Mouse (Mus musculus) stomach, postnatal 0 days (tissue): ENCODE data around the gene Mmgt2. TPM values are rescaled to one million over a fixed set of nuclear protein-coding genes. Genes with fewer than 3 reads are reported as not detected.

Experiments used
- ATAC-seq: fragments of 200-750 bp; cut with Nextera tagmentation; 2 replicates; pipeline ENCODE4 v1.8.0; 2017; ENCODE audit not compliant: low FRiP score, low TSS enrichment
- DNase-seq: peaks from one replicate; pipeline ENCODE4 v3.0.0-alpha.2; 2016; ENCODE audit warnings: low spot score
- H3K27ac ChIP-seq: fragments of 300-500 bp; sonication (generic); replicated peaks from 2 replicates; pipeline ENCODE4 v1.5.1; 2014; ENCODE audit warnings: mild to moderate bottlenecking, control low read depth
- H3K27me3 ChIP-seq: fragments of 300-500 bp; sonication (generic); 2 replicates; pipeline ENCODE4 v1.6.1; 2014; ENCODE audit warnings: low read length; ENCODE audit not compliant: control insufficient read depth, insufficient read depth
- H3K36me3 ChIP-seq: fragments of 300-500 bp; sonication (generic); 2 replicates; pipeline ENCODE4 v1.6.1; 2014; ENCODE audit warnings: low read length, mixed read lengths; ENCODE audit not compliant: control insufficient read depth, insufficient read depth
- H3K4me1 ChIP-seq: fragments of 300-500 bp; sonication (generic); replicated peaks from 2 replicates; pipeline ENCODE4 v1.6.1; 2014; ENCODE audit warnings: antibody characterized with exemption; ENCODE audit not compliant: control insufficient read depth, insufficient read depth
- H3K4me2 ChIP-seq: fragments of 300-500 bp; sonication (generic); replicated peaks from 2 replicates; pipeline ENCODE4 v1.6.1; 2014; ENCODE audit warnings: low read depth, mild to moderate bottlenecking, control low read depth, moderate library complexity
- H3K4me3 ChIP-seq: fragments of 300-500 bp; sonication (generic); 2 replicates; pipeline ENCODE4 v1.5.1; 2014; ENCODE audit warnings: low read depth, low read length, control low read depth
- H3K9ac ChIP-seq: fragments of 300-500 bp; sonication (generic); 2 replicates; pipeline ENCODE4 v1.6.1; 2014; ENCODE audit warnings: mild to moderate bottlenecking, low read length, control low read depth, mixed read lengths
- H3K9me3 ChIP-seq: fragments of 300-500 bp; sonication (generic); 2 replicates; pipeline ENCODE4 v1.6.1; 2016; ENCODE audit warnings: low read length; ENCODE audit not compliant: control insufficient read depth
- CTCF ChIP-seq: IDR thresholded peaks from 2 replicates; pipeline ENCODE4 v1.5.1; 2016; ENCODE audit warnings: antibody characterized with exemption, low read depth, mild to moderate bottlenecking, moderate library complexity
- EP300 ChIP-seq: optimal IDR thresholded peaks from 2 replicates; pipeline ENCODE3; 2016; ENCODE audit warnings: antibody characterized with exemption
- WGBS: fragments of 180-500 bp; shearing (Covaris S2); extraction: QIAGEN DNeasy Blood & Tissue Kit; methylation state at CpG from one replicate; pipeline ENCODE4 v1.1.7; 2014; 5-methylcytosine and 5-hydroxymethylcytosine counted together
- polyA plus RNA-seq: library from polyadenylated mRNA; unstranded; fragments of >200 nt; fragmentation: Nextera tagmentation; extraction: Ambion mirVana; gene quantifications from 2 replicates; pipeline ENCODE4 v1.2.1, GENCODE M21; 2015

Mmgt2 gene
- polyA plus RNA-seq, 1 experiment from 2014 or later = 35.9 TPM

DNA sequence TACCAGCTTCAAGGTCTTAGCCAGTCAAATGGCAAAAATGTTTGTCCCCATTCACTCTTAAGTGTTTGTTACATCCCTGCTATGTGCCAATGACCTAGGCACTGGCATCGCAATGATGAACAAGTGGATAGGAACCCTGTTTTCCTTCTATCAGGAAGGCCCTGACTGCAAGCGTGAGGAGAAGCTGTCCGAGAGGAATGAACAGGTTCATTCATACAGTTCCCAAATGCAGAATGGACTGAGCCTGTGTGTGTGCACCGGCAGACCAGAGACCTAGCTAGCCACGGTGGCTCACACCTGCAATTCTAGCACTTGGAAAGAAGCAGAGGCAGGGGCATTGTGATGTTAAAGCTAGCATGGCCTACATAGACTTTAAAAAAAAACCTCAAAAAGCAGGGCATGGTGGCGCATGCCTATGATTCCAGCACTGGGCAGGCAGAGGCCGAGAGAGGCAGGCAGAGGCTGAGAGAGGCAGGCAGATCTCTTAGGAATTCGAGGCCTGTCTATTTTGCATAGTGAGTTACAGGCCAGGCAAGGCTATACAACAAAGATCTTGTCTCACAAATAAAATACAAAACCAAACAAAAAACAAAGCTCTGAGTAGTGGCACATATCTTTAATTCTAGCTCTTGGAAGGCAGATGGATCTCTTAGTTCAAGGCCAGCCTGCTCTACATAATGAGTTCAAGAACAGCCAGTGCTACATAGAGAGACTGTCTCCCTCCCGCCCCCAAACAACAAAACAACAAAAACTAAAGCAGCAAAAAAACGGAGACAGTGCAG, 41.1 kb upstream of the Mmgt2 start:
- DNase-seq = no peak
- Histone ChIP-seq H3K27me3 (no peaks in the 10 kb centered on the region), H3K9ac (no peak overlapping the region), H3K9me3 (no peaks in the 10 kb centered on the region), H3K36me3 (peaks cover 22% of the 10 kb centered on the region; the same call in 1 of the 2 replicates), H3K4me2 (no peak overlapping the region), H3K4me3 (no peak overlapping the region), H3K27ac (no peak overlapping the region), H3K4me1 (no peaks in the 10 kb centered on the region; the same call in 1 of the 2 replicates)
- 59% methylated on average over 10 of the region's 10 CpGs for WGBS
- ATAC-seq = no peak
- TF ChIP-seq CTCF (no peak), EP300 (no peak)

DNA sequence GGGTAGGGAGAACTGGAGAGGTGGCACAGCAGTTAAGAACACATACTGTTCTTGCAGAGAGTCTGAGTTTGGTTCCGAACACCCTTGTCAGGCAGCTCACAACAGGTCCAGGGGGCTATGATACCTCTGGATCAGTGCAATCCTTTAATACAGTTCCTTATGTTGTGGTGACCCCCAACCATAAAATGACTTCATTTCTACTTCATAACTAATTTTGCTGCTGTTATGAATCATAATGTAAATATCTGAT, 40.6 kb upstream of the Mmgt2 start:
- Histone ChIP-seq H3K4me2 (no peak overlapping the region), H3K27ac (no peak overlapping the region), H3K36me3 (peaks cover 22% of the 10 kb centered on the region; the same call in 1 of the 2 replicates), H3K4me3 (no peak overlapping the region), H3K4me1 (no peaks in the 10 kb centered on the region; the same call in 1 of the 2 replicates), H3K27me3 (no peaks in the 10 kb centered on the region), H3K9me3 (no peaks in the 10 kb centered on the region), H3K9ac (no peak overlapping the region)
- no peak for DNase-seq
- 100% methylated on average over 1 of the region's 1 CpGs for WGBS
- no peak for ATAC-seq
- TF ChIP-seq EP300 (no peak), CTCF (no peak)

DNA sequence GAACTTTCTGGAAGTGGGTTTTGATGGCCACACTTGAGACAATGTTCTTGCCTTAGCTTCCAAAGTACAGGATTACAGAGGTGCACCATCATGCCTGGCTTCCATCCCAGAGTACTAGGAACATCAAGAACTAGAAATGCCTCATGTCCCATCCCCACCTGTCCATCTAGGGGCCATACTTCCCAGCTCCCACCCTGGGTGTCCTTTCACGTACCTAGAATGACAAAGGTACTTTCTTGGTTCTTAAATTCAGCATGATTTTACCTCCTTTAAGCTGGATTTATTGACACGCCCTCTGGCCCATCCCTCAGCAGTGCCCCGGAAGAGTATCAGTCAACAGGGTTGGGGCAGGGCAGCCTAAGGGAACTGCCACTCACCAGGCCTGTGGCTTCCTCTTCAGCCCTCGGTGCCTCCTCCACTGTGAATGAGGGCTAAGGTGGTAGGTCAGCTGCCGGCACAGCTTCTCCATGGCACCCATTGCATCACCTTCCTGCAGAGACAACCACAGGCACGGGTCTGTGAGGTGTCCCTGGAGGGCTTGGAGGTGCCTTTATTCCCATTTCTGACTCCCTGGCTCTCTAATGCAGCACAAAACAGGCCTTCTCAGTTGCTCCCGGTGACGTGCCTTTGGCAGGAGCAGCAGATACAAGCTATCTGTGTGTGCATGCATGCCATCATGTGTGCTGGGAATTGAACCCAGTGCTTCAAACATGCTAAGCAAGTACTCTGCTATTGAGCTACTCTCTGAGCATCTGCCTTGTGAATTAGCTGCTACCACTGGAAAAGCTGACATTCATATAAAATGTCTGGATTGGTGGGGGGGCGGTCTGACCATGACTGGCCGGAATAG, 39.4 kb upstream of the Mmgt2 start:
- TF ChIP-seq EP300 = no peak
- TF ChIP-seq CTCF = no peak
- Histone ChIP-seq H3K4me3 (no peak overlapping the region), H3K27ac (no peak overlapping the region), H3K4me1 (no peaks in the 10 kb centered on the region; the same call in 1 of the 2 replicates), H3K27me3 (no peaks in the 10 kb centered on the region), H3K36me3 (peaks cover 22% of the 10 kb centered on the region; the same call in 1 of the 2 replicates), H3K4me2 (no peak overlapping the region), H3K9ac (no peak overlapping the region), H3K9me3 (no peaks in the 10 kb centered on the region)
- DNase-seq = no peak
- ATAC-seq = no peak
- WGBS = 75% methylated on average over 10 of the region's 10 CpGs

DNA sequence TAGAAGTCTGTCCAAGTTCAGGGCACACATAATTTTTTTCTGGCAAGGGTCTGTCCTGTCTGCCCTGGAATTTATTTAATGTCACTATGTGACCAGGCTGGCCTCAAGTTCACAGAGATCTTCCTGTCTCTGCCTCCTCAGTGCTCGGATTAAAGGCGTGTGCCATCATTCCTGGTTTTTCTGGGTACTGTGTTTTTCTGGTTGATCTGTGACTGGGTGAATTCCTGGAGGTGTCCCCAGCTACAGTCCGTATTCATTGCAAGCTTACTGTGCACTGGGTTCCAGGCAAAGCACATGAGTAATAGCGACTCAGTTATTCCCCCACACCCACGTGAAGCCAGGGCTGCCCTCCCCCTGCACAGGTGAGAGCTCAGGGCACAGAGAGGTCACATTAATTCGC, 38.2 kb upstream of the Mmgt2 start:
- 71% methylated on average over 6 of the region's 6 CpGs for WGBS
- Histone ChIP-seq H3K27ac (no peak overlapping the region), H3K9me3 (no peaks in the 10 kb centered on the region), H3K9ac (no peak overlapping the region), H3K4me3 (no peak overlapping the region), H3K4me2 (no peak overlapping the region), H3K27me3 (no peaks in the 10 kb centered on the region), H3K36me3 (peaks cover 17% of the 10 kb centered on the region; the same call in 1 of the 2 replicates), H3K4me1 (no peaks in the 10 kb centered on the region)
- DNase-seq (no peak), ATAC-seq (no peak)
- TF ChIP-seq CTCF (no peak), EP300 (no peak)

DNA sequence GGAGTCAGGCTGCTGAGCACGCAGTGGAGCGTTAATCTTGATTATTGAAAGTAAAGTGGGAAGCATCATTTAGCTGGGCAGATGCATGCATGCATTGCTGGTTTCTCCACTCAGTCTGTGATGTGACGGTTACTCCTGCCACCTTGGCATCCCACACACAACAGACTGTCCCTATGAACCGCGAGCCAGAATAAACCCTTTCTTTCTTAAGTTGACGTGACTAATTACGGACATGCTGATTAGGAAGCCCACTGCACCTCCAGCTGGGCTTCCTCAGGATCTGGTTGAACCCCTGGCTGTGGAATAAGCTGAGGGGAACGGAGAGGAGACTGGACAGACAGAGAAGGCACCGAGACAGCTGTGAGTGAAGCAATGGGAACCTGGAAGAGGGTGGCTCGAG, 35.9 kb upstream of the Mmgt2 start:
- no peak overlapping the region for H3K27ac ChIP-seq
- H3K4me3 ChIP-seq = no peak overlapping the region
- peaks cover 3% of the 10 kb centered on the region; the same call in 1 of the 2 replicates for H3K36me3 ChIP-seq
- ATAC-seq (no peak), DNase-seq (no peak)
- TF ChIP-seq EP300 = no peak
- TF ChIP-seq CTCF = no peak
- no peaks in the 10 kb centered on the region for H3K9me3 ChIP-seq
- H3K27me3 ChIP-seq = no peaks in the 10 kb centered on the region
- H3K4me1 ChIP-seq = no peaks in the 10 kb centered on the region
- no peak overlapping the region for H3K4me2 ChIP-seq
- 86% methylated on average over 10 of the region's 10 CpGs for WGBS
- H3K9ac ChIP-seq = no peak overlapping the region
